Mouse (Mus musculus) ES-E14 (cell line): ENCODE data around the gene Agap1.

ENCODE experiments used
- CHD2 ChIP-seq: IDR thresholded peaks from 2 replicates; pipeline ENCODE4 v1.6.1; 2014; ENCODE audit warnings: mild to moderate bottlenecking, low read depth, low read length, inconsistent platforms
- HCFC1 ChIP-seq: IDR thresholded peaks from 2 replicates; pipeline ENCODE4 v1.6.1; 2012; ENCODE audit warnings: low read length, inconsistent platforms, borderline replicate concordance; ENCODE audit not compliant: insufficient read depth
- MAFK ChIP-seq: IDR thresholded peaks from 2 replicates; pipeline ENCODE4 v1.6.1; 2014; ENCODE audit warnings: mild to moderate bottlenecking, low read depth, low read length, inconsistent platforms; ENCODE audit not compliant: insufficient read depth
- ZNF384 ChIP-seq: IDR thresholded peaks from 2 replicates; pipeline ENCODE4 v1.6.1; 2012; ENCODE audit warnings: low read depth, low read length, inconsistent platforms

GRCm38 (mm10) chr1:89586991-89587683 lies 132.5 kb downstream of the Agap1 start:
- TF ChIP-seq CHD2: no peak
- no peak for TF ChIP-seq MAFK
- TF ChIP-seq HCFC1: no peak
- no peak for TF ChIP-seq ZNF384
